Mouse (Mus musculus) adrenal gland, postnatal 4 days (tissue): Measurements from ENCODE around the gene Eapp. TPM values are rescaled to one million over a fixed set of nuclear protein-coding genes. Genes with fewer than 3 reads are reported as not detected.
"Not testable (repeated sequence)": the region's sequence is repeated elsewhere in the genome, so short reads cannot be mapped to it uniquely, and the experiment has no call there.

ENCODE experiments used
- DNase-seq, 2 experiments: peaks; one replicate each; pipeline ENCODE4 v3.0.0; 2021 to 2022; ENCODE audit warnings: low spot score in 2 of 2, mixed read lengths in 2 of 2
- long read RNA-seq, 2 experiments: library from polyadenylated mRNA; stranded (forward); transcript quantifications; one replicate each; pipeline ENCODE4 v2.0.0; 2021
- total RNA-seq, 2 experiments: library from RNA; stranded (reverse); gene quantifications; 2 replicates each; pipeline ENCODE4 v1.2.3; 2021

The Eapp gene
- 10 to 100 TPM; 36.9 to 37.8 TPM for total RNA-seq
- long read RNA-seq, experiment 1, full-length matches to known transcripts = 32 of 56 reads
- long read RNA-seq, experiment 1, partial matches to known transcripts = 13 of 56 reads
- long read RNA-seq, experiment 1, other reads (novel, unspliced or antisense) = 11 of 56 reads
- long read RNA-seq, experiment 2, full-length matches to known transcripts = 37 of 69 reads
- long read RNA-seq, experiment 2, partial matches to known transcripts = 17 of 69 reads
- long read RNA-seq, experiment 2, other reads (novel, unspliced or antisense) = 15 of 69 reads

DNA sequence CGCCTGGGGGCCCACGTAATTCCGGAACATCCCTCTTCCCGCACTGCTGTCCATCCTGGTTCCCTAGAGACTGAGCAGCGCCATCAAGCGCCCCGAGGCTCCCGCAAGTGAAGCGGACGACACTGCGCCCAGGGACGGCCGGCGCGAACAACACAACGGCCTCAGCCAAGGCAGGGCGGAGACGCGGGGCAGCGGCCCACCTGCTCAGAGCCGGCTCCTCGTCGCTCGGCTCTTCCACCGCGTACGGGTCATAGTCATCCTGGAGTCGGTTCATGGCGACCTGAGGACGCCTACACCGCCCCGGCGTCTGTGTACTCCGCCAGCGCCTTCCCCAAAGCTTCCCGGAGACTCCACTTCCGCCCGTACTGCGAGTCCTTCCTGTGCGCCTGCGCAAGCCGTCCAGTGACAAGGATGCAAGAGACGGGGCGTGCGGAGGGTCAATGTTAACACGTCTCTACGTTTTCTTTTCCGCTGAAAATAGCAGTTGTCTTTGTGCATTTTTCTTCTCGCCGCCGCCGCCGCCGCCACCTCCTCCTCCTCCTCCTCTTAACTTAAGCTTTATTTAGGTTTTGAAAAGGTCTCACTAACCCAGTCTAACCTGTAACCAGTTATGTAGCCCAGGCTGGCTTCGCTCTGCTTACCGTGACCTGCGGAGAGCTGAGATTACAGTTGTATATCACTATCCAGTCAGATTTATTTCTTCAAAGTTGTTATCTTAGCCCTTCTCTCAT is at the start of gene Eapp:
Eapp (minus strand) TSS at position 387 of the 731 bp plus-strand sequence.
- peak; percentile 89 to 92 for DNase-seq

DNA sequence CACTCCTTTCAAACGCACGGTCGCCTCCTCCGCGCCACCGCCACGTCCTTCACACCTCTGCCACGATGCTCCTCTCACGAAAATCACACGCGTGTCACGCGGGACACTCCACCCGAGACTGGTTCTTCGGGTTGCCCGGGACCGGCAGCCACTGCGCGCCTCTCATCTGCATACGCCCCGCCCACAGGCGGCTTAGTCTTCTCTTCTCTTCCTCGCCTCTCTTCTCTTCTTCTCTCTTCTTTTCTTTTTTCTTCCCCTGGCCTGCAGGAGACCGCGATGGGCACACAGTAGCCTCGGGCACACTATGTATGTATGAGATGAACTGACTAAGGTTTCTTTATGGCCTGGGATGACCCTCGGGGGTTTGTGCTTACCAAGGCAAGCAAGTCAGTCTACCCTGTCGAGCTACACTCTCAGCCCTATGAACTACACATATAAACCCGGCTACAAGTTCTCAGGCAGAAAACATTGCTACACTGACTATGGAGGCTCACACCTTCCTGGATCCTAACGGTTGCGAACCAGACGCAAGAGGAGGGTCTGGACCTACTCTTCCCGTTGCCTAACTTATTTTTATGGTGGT is 43.1 kb upstream of the Eapp start:
- DNase-seq = not testable (repeated sequence)

DNA sequence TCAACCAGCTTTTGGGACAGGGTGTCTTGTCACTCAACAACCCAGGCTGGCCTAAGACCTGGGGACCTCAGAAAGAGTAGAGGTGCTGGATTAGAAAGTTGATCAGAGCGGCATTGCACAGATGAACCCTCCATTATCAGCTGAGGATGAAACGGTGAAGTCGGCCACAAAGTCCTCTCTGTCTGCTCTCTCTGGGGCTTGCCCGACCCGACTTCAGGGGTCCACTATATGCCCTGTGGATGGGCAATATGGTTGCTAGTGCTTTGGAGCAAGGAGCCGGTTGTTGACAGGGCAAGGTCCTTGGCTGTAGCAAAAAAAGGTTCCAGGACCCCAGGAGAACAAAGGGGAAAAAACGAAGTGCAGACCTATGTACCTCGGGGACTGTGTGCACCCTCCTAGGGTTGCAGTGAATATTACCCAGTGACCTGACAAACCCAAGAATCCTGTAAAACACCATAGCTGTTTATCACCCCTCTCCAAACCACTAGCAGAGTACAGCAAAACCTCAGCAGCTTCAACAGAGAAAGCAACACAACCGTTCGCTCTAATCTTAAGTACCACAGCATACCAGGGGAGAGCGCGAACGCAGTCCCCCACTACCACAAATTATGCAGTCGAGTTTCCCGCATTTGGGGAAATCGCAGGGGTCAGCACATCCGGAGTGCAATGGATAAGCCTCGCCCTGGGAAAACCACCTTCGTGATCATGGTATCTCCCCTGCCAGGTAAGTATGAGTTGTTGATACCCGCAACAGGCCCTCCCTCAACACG is 42.4 kb upstream of the Eapp start:
- not testable (repeated sequence) for DNase-seq

DNA sequence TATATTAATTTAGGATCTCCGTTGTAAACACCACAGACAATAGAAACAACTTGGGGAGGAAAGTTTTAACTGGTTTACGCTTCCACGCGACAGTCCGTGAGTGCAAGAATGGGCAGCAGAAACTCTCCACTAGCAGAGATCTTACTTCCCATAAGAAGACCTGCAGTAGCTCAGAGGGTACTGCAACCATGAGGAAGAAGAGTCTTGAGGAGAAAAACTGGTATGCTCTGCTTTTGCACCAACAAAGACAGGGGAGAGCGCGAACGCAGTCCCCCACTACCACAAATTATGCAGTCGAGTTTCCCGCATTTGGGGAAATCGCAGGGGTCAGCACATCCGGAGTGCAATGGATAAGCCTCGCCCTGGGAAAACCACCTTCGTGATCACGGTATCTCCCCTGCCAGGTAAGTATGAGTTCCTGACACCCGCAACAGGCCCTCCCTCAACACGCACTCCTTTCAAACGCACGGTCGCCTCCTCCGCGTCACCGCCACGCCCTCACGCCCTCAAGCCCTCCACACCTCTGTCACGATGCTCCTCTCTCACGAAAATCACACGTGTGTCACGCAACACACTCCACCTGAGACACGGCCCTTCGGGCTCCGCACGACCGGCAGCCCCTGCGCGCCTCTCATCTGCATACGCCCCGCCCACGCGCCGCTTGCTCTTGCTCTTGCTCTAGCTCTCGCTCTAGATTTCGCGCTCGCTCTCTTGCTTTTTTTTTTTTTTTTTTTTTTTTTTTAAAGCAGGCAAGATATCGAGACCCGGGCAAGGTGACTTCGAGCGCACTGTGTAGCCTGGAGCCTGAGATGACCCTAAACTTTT is 38.8 kb upstream of the Eapp start:
- not testable (repeated sequence) for DNase-seq

DNA sequence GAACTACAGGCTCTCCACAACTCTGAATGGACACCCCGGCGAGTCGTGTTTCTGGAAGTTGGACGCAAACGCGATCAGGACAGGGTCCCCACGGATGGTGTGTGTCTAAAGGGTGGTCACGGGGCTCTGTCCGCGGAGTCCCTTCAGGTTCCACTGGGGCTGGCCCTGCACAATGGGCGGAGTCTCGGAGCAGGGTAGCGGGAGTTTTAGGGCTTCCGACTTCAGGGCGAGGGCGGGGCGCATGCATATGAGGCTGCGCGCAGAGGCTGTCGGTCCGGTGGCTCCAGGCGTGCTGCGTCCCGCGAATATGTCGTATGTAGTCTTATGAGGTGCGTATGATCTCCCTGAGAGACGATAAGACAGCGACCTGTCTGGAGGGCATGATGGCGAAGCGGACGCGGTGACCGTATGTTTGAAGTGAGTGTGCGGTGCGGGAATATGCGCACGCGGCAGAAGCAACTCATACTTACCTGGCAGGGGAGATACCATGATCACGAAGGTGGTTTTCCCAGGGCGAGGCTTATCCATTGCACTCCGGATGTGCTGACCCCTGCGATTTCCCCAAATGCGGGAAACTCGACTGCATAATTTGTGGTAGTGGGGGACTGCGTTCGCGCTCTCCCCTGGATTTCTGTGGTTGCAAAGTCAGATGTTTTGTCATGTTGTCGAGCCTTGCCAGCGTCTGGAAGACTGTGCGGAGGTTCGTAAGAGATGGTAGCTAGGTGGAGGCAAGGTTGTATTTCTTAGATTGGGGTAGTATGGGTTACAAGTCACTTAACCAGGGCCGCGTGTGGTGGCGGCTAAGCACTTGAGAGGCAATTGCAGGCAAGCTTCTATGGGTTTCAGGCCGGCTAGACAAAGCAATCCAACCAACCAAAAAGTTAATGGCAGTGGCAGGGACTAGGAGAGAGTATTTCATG is 33.7 kb upstream of the Eapp start:
- not testable (repeated sequence) for DNase-seq

DNA sequence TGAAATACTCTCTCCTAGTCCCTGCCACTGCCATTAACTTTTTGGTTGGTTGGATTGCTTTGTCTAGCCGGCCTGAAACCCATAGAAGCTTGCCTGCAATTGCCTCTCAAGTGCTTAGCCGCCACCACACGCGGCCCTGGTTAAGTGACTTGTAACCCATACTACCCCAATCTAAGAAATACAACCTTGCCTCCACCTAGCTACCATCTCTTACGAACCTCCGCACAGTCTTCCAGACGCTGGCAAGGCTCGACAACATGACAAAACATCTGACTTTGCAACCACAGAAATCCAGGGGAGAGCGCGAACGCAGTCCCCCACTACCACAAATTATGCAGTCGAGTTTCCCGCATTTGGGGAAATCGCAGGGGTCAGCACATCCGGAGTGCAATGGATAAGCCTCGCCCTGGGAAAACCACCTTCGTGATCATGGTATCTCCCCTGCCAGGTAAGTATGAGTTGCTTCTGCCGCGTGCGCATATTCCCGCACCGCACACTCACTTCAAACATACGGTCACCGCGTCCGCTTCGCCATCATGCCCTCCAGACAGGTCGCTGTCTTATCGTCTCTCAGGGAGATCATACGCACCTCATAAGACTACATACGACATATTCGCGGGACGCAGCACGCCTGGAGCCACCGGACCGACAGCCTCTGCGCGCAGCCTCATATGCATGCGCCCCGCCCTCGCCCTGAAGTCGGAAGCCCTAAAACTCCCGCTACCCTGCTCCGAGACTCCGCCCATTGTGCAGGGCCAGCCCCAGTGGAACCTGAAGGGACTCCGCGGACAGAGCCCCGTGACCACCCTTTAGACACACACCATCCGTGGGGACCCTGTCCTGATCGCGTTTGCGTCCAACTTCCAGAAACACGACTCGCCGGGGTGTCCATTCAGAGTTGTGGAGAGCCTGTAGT is 23.4 kb upstream of the Eapp start:
- not testable (repeated sequence) for DNase-seq

DNA sequence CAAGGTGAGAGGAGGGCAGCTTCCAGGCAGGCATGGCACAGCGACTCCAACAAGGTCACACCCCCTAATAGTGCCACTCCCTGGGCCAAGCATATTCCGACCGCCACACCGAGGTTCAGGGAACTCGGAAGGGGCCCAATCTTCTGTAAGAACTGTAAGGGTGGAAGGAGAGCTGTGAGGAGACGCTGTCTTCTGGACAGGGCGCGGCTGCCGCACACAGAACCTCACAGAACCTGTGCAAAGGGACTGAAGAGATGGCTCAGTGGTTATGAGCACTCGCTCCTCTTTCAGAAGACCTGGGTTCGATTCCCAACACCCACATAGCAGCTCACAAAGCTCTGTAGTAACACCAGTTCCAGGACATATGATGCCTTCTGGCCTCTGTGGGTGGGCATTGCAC is 21.8 kb upstream of the Eapp start:
- DNase-seq = not testable (repeated sequence)

DNA sequence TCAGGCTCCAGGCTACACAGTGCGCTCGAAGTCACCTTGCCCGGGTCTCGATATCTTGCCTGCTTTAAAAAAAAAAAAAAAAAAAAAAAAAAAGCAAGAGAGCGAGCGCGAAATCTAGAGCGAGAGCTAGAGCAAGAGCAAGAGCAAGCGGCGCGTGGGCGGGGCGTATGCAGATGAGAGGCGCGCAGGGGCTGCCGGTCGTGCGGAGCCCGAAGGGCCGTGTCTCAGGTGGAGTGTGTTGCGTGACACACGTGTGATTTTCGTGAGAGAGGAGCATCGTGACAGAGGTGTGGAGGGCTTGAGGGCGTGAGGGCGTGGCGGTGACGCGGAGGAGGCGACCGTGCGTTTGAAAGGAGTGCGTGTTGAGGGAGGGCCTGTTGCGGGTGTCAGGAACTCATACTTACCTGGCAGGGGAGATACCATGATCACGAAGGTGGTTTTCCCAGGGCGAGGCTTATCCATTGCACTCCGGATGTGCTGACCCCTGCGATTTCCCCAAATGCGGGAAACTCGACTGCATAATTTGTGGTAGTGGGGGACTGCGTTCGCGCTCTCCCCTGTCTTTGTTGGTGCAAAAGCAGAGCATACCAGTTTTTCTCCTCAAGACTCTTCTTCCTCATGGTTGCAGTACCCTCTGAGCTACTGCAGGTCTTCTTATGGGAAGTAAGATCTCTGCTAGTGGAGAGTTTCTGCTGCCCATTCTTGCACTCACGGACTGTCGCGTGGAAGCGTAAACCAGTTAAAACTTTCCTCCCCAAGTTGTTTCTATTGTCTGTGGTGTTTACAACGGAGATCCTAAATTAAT is 18.3 kb upstream of the Eapp start:
- DNase-seq = not testable (repeated sequence)

DNA sequence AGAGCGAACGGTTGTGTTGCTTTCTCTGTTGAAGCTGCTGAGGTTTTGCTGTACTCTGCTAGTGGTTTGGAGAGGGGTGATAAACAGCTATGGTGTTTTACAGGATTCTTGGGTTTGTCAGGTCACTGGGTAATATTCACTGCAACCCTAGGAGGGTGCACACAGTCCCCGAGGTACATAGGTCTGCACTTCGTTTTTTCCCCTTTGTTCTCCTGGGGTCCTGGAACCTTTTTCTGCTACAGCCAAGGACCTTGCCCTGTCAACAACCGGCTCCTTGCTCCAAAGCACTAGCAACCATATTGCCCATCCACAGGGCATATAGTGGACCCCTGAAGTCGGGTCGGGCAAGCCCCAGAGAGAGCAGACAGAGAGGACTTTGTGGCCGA is 14.8 kb upstream of the Eapp start:
- DNase-seq = not testable (repeated sequence)

DNA sequence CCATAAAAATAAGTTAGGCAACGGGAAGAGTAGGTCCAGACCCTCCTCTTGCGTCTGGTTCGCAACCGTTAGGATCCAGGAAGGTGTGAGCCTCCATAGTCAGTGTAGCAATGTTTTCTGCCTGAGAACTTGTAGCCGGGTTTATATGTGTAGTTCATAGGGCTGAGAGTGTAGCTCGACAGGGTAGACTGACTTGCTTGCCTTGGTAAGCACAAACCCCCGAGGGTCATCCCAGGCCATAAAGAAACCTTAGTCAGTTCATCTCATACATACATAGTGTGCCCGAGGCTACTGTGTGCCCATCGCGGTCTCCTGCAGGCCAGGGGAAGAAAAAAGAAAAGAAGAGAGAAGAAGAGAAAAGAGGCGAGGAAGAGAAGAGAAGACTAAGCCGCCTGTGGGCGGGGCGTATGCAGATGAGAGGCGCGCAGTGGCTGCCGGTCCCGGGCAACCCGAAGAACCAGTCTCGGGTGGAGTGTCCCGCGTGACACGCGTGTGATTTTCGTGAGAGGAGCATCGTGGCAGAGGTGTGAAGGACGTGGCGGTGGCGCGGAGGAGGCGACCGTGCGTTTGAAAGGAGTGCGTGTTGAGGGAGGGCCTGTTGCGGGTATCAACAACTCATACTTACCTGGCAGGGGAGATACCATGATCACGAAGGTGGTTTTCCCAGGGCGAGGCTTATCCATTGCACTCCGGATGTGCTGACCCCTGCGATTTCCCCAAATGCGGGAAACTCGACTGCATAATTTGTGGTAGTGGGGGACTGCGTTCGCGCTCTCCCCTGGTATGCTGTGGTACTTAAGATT is 14.2 kb upstream of the Eapp start:
- not testable (repeated sequence) for DNase-seq

DNA sequence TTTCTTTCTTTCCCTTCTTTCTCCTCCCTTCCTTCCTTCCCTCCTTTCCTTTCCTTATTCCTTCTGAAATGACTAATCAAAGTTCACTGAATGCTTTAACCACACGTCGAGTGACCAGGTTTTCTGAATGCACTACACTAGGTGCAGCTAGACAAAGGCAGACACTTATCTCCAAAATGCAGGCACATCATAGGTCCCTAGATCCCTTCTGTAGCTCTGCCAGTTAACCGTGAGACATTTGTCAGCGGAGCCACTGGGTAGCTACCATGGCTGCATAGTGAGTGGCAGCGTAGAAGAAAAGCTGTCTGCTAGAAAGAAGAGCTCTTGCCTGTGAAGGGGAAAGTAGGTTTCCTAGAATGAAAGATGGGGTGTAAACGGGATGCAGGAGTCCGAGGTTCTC is 3.7 kb upstream of the Eapp start:
- DNase-seq = no peak

DNA sequence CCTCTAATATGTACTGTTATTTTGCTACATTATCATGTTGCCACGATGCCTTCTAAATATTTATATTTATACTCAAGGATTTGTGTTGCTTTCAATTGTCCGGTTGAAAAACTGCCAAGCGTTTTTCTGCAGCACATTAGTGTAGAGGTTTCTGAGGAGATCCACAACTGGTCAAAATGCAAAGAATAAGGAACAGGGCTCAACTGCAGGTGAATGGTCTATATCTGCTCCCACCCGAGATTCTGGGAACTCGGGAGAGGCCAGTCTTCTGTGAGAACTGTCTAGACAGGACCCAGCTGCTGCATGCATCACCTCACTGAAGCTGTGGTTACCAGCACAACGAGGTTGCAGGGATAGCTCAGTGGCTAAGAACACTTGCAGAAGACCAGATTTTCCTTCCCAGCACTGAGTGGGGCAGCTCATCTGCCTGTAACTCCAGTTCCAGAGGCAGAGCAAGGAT is 2.1 kb upstream of the Eapp start:
- no peak for DNase-seq

DNA sequence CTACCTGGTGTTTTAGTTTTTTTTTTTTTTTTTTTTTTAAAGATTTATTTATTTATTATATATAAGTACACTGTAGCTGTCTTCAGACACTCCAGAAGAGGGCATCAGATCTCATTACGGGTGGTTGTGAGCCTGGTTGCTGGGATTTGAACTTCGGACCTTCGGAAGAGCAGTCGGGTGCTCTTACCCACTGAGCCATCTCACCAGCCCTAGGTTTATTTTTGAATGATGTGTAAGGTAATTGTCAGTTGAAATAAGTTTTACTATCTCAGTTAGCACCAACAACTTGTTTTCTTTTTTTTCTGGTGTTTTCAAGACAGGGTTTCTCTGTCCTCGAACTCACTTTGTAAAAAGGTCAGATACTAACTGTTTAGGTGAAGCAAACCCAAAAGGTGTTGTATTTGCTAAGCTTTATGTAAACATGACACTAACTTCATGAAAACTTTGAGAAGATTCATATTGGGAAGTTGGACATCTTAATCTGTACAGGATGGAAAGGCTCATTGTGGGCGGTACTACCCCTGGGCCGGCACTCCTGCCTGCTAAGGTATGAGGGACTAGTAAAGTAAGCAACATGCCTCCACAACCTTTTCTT is 1.4 kb upstream of the Eapp start:
- no peak for DNase-seq

DNA sequence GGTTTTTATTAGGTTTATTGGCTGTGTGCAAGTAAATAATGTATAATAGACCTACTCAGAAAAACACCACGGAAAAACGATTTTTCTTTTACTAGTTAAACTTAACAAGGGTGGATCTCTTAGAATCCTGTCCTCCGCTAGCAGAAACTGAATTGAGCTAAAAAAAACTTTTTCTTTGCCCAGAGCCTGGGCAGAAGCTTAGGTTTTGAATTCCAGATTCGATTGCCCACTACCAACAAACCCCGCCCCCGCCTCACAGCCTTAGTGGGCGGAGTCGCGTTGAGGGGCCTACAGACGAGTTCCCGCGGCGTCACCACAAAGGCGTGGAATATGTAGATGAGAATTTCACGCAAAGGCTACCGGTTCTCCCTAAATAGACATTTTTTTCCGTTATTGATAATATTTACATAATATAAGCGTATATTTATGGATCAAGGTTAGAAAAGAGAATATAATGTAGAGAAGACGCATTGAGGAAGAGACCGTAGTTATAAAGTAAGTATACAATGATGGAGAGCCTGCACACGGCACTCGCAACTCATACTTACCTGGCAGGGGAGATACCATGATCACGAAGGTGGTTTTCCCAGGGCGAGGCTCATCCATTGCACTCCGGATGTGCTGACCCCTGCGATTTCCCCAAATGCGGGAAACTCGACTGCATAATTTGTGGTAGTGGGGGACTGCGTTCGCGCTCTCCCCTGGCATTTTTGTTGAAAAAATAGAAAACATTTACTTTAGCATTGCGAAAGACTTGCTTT is 725 bp upstream of the Eapp start:
- peak; percentile 75 to 83 for DNase-seq

DNA sequence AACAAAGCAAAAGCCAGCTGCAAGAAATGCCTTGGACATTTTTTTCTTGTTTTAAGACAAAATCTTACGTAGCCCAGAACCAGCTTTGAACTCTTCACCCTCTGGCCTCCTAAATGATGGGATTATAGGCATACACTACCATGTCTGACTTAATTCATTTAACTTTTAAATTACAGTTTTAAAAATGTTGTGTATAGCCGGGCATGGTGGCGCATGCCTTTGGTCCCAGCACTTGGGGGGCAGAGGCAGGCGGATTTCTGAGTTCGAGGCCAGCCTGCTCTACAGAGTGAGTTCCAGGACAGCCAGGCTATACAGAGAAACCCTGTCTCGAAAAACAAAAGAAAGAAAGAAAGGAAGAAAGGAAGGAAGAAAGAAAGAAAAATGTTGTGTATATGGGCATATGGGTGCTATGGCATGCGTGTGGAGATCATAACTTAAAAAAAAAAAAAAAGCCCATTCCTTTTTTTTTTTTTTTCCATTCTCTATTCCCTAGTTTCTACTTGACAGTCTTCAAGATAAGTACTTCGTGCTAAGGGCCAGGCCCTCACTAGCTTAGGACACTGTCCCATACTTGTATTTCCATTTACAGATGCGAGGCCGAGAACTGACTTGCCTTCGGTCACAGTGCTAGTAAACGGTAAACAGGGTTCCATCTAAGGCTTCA is 718 bp downstream of the Eapp start:
- no peak for DNase-seq
